Mouse (Mus musculus) thymus, postnatal 0 days (tissue): ENCODE measurements at regions not wholly inside any gene's neighbourhood (a gene's known extent, or its start where the extent isn't known, plus 50 kb on each side); places are given as distances from the start of the nearest gene placed in this dataset.

Experiments
- DNase-seq: peaks from one replicate; pipeline ENCODE4 v3.0.0-alpha.2; 2015; ENCODE audit warnings: low spot score

GRCm38 (mm10) chr5:116776450-116776849 lies 184.8 kb upstream of the Srrm4 start:
- no peak for DNase-seq

GRCm38 (mm10) chr5:116766261-116766660 lies 174.6 kb upstream of the Srrm4 start:
- no peak for DNase-seq

- no peak for DNase-seq
Measured at GRCm38 (mm10) chr5:116761323-116761722, 169.7 kb upstream of the Srrm4 start.

- DNase-seq: no peak
Measured at GRCm38 (mm10) chr5:116758687-116759086, 167.1 kb upstream of the Srrm4 start.

GRCm38 (mm10) chr5:116752941-116753340 lies 161.3 kb upstream of the Srrm4 start:
- no peak for DNase-seq

GRCm38 (mm10) chr5:116752096-116752495 lies 160.5 kb upstream of the Srrm4 start:
- no peak for DNase-seq

- no peak for DNase-seq
Measured at GRCm38 (mm10) chr5:116745776-116746175, 154.2 kb upstream of the Srrm4 start.

GRCm38 (mm10) chr5:116744389-116744788 lies 152.8 kb upstream of the Srrm4 start:
- DNase-seq: no peak

- DNase-seq: no peak
Measured at GRCm38 (mm10) chr5:116735622-116736021, 144.0 kb upstream of the Srrm4 start.

- no peak for DNase-seq
Measured at GRCm38 (mm10) chr5:116731509-116731908, 139.9 kb upstream of the Srrm4 start.

- DNase-seq: no peak
Measured at GRCm38 (mm10) chr5:116719200-116719599, 127.6 kb upstream of the Srrm4 start.

GRCm38 (mm10) chr5:116714256-116714655 lies 122.6 kb upstream of the Srrm4 start:
- DNase-seq: no peak

GRCm38 (mm10) chr5:116712056-116712455 lies 120.4 kb upstream of the Srrm4 start:
- no peak for DNase-seq

- no peak for DNase-seq
Measured at GRCm38 (mm10) chr5:116708505-116708904, 116.9 kb upstream of the Srrm4 start.

- DNase-seq: no peak
Measured at GRCm38 (mm10) chr5:116662466-116662865, 70.8 kb upstream of the Srrm4 start.

GRCm38 (mm10) chr5:116661851-116662250 lies 70.2 kb upstream of the Srrm4 start:
- no peak for DNase-seq

- no peak for DNase-seq
Measured at GRCm38 (mm10) chr5:116654486-116655420, 63.1 kb upstream of the Srrm4 start.
